Mouse (Mus musculus) neural tube, embryonic 15.5 days (tissue): ENCODE results near the gene Ncor1. TPM values are rescaled to one million over a fixed set of nuclear protein-coding genes. Genes with fewer than 3 reads are reported as not detected.

ENCODE experiments used
- polyA plus RNA-seq: library from polyadenylated mRNA; unstranded; fragments of >200 nt; fragmentation: Nextera tagmentation; extraction: Ambion mirVana; gene quantifications from 2 replicates; pipeline ENCODE4 v1.2.1, GENCODE M21; 2015

Ncor1 gene
- polyA plus RNA-seq, 1 experiment from 2014 or later: 174 TPM

Other genes starting within 250 kb of the Ncor1 start
- gene Adora2b, start 209.6 kb downstream of the Ncor1 start, polyA plus RNA-seq: 7.1 and 7.5 TPM in 2 replicates
- 17.3 and 19.4 TPM in 2 replicates for gene Zswim7, start 177.2 kb downstream of the Ncor1 start, polyA plus RNA-seq
- 43.8 and 50.6 TPM in 2 replicates for gene Ttc19, start 177.1 kb downstream of the Ncor1 start, polyA plus RNA-seq
- 9.8 and 11.4 TPM in 2 replicates for gene Pigl, start 81 bp downstream of the Ncor1 start, polyA plus RNA-seq
- gene Cenpv, start 80.7 kb upstream of the Ncor1 start, polyA plus RNA-seq: 40.1 and 51.3 TPM in 2 replicates
- gene Ubb, start 92.6 kb upstream of the Ncor1 start, polyA plus RNA-seq: 4,120 and 4,434 TPM in 2 replicates
- gene Trpv2, start 115.9 kb upstream of the Ncor1 start, polyA plus RNA-seq: 32.3 and 32.9 TPM in 2 replicates
- gene Lrrc75a, start 190.0 kb upstream of the Ncor1 start, polyA plus RNA-seq: 8.2 and 8.5 TPM in 2 replicates
- 23.2 and 30.8 TPM in 2 replicates for gene Mmgt2, start 190.1 kb upstream of the Ncor1 start, polyA plus RNA-seq